Mouse (Mus musculus) adrenal gland, postnatal 25 days (tissue): ENCODE data around the gene Klf16. TPM values are rescaled to one million over a fixed set of nuclear protein-coding genes. Genes with fewer than 3 reads are reported as not detected.
"Not testable (repeated sequence)": the region's sequence is repeated elsewhere in the genome, so short reads cannot be mapped to it uniquely, and the experiment has no call there.

ENCODE experiments used
- DNase-seq: peaks from one replicate; pipeline ENCODE4 v3.0.0; 2021; ENCODE audit warnings: mixed read lengths
- total RNA-seq: library from RNA; stranded (reverse); gene quantifications from 2 replicates; pipeline ENCODE4 v1.2.3, GENCODE M21; 2021

Klf16 gene
- total RNA-seq, 1 experiment from 2014 or later = 14.8 TPM

DNA sequence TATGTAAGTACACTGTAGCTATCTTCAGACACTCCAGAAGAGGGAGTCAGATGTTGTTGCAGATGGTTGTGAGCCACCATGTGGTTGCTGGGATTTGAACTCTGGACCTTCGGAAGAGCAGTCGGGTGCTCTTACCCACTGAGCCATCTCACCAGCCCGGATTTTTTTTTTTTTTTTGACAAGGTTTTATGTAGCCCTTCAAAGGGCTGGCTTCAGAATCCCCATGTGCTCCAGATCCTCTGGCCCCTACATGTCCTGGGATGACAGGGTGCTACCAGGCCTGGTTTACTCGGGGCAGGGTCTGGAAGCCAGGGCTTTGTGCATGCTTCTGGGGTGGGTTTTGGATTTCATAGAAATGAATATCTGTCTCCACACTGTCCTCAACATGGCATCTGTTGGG lies 28.6 kb upstream of the Klf16 start, which contains the start of gene Gm49322:
Gene Gm49322, plus strand, starts transcription at position 301 of the 400 bp plus-strand sequence.
- not testable (repeated sequence) for DNase-seq

DNA sequence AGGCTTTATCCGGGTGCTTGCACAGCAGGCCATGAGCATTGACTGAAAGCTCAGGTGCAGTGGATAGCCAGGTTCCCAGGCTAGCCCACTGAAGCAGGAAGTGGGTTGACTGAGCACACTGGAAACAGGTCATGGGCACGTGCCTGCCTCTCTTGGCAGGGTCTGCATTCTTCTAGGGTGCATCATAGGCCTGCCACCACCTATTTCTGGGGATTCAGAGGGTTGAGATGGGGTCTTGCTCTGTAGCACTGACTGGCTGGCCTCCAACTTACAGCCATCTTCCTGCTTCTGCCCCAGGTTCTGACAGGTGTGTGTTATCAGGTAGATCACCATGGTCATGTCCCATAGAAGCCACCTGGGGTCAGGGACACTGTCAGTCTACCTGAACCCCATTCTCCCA lies 27.9 kb upstream of the Klf16 start:
- DNase-seq = no peak

DNA sequence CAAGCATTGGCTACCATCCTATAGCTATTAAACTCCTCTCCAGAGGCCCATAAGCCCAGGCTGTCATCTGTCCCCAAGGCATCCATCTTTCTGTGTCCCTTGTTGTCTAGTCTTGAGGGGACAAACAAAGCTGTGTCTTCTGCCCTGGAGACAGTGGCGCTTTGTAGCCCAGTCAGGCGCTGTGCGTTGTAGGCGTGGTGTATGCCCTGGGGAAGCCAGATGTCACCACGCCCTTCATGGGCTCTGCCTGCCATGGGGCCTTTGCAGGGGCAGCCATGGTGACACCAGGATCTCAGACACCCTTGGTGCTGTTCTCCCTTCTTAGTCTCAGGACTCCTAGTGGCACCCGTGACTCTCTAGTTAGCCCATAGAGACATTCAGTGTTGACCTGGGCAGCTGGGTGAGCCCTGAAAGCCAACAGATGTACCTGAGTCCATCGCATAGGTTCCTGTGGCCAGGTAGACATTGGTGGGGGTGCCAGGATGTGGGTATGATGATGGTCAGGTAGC lies 26.9 kb upstream of the Klf16 start:
- no peak for DNase-seq

DNA sequence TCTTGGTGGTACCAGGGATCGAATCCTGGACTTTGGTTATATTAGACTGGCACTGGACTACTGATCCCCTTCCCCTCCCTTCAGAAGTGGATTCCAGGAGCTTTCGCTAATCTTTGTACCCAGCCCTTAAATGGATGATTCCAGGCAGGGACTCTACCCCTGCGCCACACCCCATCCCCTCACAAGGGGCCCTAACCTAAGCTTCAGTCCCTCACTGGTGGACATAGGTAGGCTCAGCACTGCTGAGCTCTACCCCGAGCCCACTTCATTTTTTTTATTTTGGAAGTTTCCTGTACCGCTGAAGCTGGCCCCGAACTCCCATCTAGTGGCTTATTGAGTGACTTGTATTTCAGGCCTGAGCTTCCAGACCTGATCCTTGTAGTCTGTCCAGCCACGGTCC lies 26.2 kb upstream of the Klf16 start:
- no peak for DNase-seq

DNA sequence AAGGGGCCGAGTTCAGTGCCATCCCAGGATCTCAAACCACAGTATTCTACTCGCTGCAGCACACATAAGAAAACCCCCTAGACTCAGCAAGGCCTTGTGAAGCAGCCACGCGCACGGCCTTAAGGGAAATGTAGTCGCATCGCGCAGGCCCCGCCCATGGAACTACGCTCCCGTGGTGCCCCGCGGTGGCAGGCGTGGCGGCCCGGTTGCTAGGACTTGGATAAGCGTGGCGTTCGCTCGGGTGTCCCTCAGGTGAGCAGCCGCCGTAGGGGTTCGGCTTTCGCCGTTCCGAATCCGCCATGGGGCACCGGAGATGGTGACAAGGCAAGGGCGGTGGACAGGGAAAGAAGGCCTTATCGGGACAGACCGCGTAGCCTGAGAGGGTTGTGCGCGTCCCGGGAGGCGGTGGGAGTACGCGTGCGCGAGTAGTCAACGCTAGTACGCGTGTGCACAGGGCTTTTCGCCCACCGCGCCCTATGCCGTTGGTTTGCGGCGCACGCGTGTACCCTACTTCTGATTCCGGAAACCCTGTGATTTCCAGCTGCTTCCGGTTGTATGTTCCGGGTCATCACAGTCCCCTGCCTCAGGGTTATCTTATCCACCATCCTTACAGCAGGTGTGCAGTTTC lies 25.7 kb upstream of the Klf16 start, which contains the start of the genes Scamp4 and Adat3:
Gene Scamp4, plus strand, starts transcription at position 175 of the 628 bp plus-strand sequence.
Gene Adat3, plus strand, starts transcription at position 183 of the 628 bp plus-strand sequence.
- DNase-seq = peak; percentile 93

DNA sequence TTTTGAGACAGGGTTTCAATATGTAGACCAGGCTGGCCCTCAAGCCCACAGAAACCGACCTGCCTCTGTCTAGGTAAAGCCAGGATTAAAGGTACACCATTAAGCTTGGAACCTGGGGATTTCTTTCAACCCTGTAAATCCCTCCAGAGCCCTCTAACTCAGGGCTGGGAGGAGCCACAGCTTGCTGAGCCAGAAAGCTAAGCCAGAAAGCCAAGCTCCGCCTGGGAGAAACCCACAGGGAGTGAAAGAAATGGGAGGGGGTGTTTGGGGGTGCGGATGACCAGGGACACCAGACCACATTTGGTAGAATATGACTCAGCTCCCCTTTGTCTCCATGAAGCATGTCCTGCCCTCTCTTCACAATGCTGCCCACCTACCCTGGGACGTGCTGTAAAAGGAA lies 19.2 kb upstream of the Klf16 start:
- no peak for DNase-seq

DNA sequence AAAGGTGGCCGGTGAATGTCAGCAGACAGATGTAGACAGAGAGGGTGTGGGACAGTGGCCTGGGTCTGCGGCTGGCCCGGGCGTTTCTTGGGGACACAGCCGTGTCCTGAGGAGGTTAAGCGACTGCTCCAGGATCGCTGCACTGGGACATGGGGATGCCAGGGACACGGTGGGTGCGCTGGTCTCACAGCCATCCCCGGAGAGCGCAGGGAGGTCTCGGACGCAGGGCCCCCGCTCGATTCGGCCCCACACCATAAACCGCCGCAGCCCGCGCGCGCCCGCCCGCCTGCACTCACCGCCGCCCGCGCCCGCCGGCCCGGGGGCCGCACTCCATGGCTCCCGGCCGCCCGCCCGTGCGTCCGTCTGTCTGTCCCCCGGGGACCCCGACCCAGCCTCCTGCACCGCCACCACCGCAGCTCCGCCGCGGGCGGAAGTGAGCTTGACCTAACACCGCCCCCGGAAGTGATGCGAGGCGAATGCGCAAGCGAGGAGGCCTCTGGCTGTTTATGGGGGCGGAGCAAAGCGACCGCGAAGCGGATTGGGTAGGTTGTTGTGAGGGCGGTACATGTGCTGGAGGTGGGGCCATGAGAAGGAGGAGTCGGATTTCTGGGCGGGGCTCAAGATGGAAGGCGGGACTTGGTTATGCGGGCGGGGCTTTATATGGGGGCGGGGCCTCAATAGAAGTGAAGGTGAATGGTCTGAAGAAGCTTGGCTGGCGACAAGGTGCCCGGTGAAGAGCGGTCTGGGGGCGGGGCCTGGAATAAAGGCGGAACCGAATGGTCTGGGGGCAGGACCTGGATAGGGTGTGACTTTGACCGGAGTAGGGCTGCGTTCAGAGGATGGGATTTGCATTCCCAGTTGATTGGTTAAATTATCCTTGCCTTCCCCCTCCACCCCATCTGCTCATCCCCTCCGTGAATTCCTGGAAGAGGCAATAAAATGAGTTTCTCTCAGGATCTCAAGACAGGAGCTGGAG lies 13.0 kb upstream of the Klf16 start, which contains the start of gene Abhd17a:
Gene Abhd17a, minus strand, starts transcription at position 463 of the 976 bp plus-strand sequence.
- peak; percentile 97 for DNase-seq

DNA sequence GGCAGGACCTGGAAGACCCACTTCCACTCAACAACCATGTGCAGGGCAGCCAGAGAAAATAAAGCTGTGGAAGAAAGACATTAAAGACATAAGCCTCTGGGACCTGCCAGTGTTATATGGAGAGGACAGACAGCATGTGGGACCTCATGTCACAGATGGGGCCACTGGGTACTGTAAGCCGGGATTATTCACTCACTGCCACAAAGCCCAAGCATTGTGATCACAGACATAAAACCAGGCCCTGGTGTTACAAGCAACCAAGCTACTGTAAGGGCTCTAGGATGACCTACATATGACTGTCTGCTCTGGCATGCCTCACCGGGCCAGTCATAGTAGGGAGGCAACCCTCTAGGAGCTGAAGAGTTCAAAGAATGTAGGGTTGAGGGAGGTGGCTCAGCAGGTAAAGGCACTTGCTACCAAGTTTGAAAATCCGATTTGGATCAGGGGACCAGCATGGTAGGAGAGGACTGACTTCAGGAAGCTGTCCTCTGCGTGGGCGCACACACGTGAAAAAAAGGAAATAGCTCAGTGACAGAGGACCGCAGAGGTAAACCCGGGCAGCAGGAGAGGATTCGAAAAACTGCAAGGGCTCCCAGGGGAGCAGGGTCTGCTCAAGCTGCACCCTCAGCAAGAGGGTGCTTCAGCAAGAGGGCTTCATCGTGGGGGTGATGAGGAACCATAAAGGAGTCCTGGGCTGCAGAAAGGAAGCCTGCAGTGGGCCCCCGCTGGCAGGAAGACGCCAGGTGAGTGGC lies 12.2 kb upstream of the Klf16 start:
- DNase-seq = no peak

DNA sequence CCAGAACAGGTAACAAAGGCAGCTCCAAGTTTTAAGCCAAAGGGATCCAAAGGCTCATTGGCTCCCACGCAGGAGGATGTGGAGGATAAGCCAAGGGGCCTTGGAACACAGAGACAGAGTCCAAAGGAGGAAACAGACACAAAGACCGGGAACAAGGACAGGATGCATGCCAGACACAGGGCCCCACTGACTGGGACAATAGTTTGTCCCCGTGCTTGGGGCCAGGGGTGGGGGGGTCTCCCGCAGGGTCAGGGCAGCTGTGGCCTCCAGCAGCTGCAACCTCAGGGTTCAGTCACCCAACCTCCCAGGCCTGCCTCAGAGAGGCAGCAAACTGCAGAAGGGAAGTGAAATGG lies 10.2 kb upstream of the Klf16 start:
- DNase-seq = no peak

DNA sequence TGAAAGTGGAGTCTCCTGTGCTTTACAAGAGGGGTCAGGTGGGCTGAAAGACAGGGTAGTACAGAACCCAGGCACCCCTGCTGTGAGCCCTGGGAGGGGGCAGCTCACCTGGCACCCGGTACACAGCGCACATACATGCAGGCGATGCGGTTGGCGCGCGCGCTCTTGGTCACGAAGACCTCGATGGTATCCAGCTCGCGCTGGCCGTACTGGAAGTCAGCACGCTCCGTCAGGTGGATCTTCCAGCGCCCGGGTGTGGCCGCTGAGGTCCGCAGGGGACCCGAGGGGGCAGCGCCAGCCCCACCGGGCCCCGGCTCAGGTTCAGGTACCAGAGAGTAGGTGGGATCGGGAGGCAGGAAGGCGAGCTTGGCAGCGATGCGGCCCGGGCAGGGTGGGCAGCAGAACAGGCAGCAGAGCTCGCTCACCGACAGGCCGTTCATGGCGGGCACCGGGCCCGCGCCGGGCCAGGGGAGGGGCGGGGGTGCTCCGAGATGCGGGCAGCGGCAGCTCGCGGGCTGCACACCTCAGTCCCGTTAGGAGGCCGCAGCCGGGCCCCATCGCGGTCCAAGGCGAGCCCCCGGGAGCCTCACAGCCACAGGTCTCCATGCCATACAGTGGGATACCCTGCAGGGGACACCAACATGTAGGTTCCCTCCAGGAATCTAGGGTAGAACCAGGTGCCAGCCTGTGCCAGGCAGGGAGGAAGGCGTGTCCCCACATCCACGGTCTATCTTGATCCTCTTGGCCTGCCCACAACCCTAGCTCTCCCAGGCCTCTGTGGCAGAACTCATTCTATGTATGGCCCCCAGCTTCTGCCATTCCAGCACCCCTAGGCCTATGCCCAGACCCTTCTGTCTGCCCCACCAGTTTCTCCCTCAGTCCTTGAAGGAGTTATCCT lies 9.5 kb upstream of the Klf16 start:
- no peak for DNase-seq

DNA sequence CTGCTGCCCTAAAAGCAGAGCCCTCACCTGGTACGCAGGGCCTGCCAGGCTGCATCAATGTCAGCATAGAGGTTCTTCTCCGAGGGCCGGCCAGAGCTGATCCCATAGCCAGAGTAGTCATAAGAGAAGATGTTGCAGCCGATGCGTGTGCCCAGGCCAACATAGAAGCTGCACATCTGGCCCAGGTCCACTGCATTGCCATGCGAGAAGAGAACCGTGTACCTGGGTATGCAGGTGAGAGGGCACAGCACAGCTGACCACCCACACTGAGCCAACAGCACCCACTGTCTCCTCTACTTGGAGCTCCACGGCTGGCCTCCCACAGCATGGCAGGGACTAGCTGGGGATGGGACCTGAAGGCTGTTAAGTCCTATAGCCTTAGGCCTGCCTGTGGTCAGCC lies 8.5 kb upstream of the Klf16 start:
- no peak for DNase-seq

DNA sequence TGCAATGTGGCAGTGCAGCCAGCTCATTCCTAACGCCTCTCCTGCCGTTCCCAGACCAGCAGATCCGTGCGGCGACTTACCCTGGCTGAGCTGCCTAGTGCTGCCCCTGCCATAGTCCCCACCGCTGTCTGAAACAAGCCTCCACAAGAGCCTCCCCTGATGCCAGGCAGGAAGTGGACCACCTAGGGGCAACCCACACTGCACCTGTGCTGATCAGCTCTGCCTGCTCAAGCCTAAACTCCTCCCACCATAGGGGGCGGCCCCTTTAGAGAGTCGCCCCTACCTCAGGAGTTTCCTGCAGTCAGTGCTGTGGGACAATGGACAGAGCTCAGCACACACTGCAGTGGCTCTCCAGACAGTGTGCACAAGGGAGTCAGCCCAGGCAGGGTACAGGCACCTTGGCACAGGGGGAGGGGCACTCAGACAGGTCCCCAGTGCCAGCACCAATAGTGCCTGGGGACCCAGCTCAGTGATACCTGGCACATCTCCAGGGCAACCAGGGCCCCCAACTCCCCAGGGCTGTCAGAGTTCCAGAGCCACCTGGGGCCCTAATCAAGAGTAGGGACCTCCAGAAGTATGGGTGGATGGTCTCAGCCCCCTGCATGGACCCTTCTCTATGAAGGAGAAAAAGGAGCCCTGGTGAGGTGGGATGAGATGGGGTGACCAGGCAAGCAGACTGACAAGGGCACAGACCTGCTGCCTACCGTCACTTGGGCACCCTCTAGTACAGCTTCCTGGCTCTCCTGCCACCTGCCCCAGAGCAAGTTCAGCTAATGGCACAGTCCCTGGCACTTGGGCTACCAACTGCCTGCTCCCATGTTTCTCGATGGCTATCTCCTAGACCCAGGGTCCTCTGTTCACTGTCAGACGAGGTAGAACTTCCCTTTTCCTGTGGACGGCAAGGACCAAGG lies 7.8 kb upstream of the Klf16 start:
- DNase-seq = no peak

DNA sequence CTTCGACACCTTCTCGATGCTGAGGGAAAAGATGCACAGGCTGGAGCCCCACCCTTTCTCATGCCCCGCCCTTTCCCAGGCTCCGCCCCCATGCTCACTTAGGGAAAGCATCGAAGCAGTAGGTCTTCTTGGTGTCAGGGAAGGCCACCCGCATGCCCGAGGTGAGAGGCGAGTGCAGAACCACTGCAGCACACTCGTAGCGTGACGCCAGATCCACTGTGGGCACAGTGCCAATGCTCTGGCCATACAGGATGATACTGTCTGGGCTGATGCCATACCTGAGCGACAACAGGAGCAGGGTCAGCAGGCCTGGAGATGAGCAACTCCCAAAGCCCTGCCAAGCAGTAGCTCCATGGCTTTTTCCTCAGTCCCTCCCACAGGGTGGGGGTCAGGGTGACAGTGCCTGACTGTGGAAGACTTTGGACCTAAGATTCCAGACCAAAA lies 6.9 kb upstream of the Klf16 start:
- no peak for DNase-seq

DNA sequence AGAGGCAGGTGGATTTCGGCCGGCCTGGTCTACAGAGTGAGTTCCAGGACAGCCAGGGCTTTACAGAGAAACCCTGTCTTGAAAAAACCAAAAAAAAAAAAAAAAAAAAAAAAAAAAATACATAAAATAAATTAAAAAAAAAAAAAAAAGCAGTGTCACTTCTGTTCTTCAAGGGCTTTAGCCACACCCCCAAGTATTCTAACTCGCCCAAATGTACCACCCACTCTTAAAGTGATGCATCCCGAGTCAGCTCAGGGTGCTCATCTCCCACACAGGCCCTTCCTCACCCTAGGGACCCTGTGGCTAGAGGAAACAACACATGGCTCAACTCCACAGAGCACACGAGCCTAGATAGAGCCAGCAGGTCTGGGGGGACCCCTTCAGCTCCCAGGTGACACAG lies 5.9 kb upstream of the Klf16 start:
- DNase-seq = no peak

DNA sequence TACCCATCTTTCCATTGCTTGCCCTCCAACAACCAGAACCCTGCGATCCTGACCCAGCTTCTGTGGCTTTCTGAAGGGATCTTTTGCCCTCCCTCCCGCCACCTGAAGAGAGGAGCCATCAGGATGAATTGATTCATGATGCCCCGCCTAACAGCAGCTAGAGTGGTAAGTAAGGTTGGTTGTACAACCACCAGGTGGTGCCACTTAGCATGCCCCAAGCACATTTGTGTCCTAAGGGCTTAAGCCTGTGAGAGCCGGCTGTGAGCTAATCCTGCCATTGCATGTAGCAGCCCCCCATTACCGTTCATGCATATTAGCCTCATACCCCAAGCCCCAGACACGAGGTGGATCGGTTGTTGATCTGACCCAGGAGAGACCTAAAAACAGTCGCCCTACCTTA lies 1.8 kb upstream of the Klf16 start:
- peak; percentile 51 for DNase-seq

DNA sequence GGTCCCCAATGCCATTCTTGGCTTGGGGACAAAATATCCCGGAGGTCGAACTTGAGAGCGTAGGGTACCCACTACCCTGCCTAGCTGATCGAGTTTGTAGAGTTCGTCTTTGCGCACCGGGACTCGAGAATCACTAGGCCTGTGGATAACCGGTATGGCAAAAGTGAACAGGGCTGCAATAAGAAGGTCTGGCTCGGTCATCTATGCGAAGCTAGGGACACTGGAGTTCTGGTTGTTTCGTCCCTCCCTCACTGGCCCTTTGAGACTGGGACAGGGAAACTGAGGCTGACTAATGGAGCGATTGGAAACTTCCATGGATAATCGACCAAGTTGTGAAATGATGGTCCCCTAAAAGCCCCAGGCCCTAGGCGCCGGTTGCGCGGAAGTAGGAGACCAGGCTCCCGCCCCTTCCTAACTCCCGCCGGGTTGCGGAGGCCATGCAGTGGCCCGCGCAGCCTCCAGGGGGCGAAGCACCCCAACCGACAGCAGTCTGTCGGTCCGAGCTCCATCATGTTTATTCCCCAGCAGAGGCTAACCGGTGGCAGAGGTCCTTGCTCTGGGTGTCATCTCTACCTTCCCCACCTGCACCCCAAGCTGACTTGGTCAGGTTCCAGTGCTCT lies 1.1 kb upstream of the Klf16 start:
- peak; percentile 87 for DNase-seq

DNA sequence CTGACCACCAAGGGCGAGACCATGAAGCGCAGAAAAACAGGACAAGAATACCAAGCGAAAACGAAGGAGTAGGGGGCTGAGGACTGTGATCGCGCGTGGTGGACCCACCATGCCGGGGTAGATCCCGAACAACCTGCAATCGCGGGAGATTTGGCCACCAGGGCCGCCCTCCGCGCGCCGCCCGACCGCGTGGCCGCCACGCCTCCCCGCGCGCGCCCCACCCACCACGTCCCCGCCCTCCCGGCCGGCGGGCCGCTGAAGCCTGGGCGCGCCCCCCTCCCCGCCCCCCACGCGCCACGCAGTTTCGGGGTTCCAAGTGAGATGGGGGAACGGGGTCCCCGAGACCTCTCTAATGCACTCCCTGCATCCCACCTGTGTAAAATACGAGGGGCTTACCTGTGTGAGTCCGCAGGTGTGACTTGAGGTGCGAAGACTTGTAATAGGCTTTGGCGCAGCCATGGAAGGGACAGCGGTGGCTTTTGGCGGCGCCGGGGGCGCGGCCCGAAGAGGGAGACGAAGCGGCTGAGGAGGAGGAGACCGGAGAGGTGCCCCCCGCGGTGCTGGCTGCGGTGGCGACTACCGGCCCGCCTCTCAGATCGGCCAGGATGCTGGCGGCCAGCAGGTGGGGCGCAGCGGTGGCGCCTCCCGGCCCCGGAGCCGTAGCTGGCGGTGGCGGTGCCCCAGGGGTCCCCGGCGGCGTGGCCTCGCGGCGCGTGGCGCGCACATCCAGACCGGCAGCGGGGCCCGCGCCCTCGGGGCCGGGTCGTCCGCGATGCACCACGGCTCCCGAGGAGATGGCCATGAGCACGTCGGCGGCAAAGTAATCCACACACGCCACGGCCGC lies 548 bp downstream of the Klf16 start:
- peak; percentile 72 for DNase-seq

DNA sequence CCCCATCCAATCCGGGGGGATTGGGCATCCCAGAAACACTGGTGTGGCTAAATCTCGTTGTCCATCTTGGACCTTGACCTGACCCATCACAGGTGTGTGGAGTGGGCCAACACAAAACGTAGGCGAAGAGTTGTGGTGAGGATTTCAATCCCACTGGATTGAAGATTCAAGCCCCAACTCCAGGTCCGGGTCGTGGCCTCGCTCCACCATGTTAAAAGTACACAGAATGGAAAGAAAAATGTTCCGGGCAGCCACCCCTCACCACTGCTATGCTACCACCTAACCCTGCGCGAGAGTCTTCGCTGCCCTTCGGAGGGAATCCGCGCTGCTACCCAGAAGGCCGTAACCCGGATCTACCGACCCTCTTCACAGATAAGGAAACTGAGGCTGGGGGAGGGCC lies 1.2 kb downstream of the Klf16 start:
- no peak for DNase-seq

DNA sequence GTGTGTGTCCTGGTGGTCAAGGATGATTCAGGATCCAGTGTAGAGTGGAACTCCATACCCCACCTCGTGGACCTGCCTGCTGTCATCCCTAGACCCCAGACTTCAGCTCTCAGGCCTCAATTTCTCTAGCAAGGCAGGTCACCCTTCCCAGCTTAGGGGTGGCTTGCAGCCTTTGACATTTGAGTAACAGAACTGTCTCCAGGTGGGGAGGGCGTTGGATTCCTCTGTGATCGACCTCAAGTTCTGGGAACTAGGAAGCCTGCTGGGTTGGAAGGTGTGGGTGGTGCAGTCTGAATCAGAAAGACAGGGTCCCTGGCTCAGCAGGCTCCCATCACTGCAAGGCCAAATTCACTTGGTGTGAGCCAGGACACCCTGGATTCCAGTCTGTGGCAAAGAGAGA lies 2.2 kb downstream of the Klf16 start:
- DNase-seq = no peak
